Mouse (Mus musculus) limb, embryonic 10.5 days (tissue): ENCODE measurements around the gene Ccr4. TPM values are rescaled to one million over a fixed set of nuclear protein-coding genes. Genes with fewer than 3 reads are reported as not detected.
"Not testable (repeated sequence)": the region's sequence is repeated elsewhere in the genome, so short reads cannot be mapped to it uniquely, and the experiment has no call there.

Source experiments
- DNase-seq: peaks from one replicate; pipeline ENCODE4 v3.0.0-alpha.2; 2017; ENCODE audit warnings: low spot score
- H3K27ac ChIP-seq: fragments of 300-500 bp; sonication (generic); 2 replicates; pipeline ENCODE4 v1.5.1; 2016; ENCODE audit warnings: mild to moderate bottlenecking
- H3K27me3 ChIP-seq: fragments of 300-500 bp; sonication (generic); 2 replicates; pipeline ENCODE4 v1.6.1; 2016; ENCODE audit warnings: low read depth, mild to moderate bottlenecking; ENCODE audit not compliant: poor library complexity, severe bottlenecking
- H3K36me3 ChIP-seq: fragments of 300-500 bp; sonication (generic); 2 replicates; pipeline ENCODE4 v1.6.1; 2016; ENCODE audit warnings: mild to moderate bottlenecking, moderate library complexity
- H3K4me1 ChIP-seq: fragments of 300-500 bp; sonication (generic); 2 replicates; pipeline ENCODE4 v1.6.1; 2016
- H3K4me3 ChIP-seq: fragments of 300-500 bp; sonication (generic); 2 replicates; pipeline ENCODE4 v1.5.1; 2016; ENCODE audit warnings: mild to moderate bottlenecking, moderate library complexity
- H3K9me3 ChIP-seq: fragments of 300-500 bp; sonication (generic); replicated peaks from 2 replicates; pipeline ENCODE4 v1.6.1; 2016; ENCODE audit warnings: mild to moderate bottlenecking
- WGBS: fragments of 180-500 bp; shearing (Covaris S2); methylation state at CpG from one replicate; pipeline ENCODE4 v1.1.7; 2016; 5-methylcytosine and 5-hydroxymethylcytosine counted together
- polyA plus RNA-seq: library from polyadenylated mRNA; unstranded; fragments of >200 nt; fragmentation: Nextera tagmentation; extraction: Ambion mirVana; gene quantifications from 2 replicates; pipeline ENCODE4 v1.2.1, GENCODE M21; 2016

Gene Ccr4
- polyA plus RNA-seq, 1 experiment from 2014 or later: not detected

- Histone ChIP-seq H3K9me3 (no peaks in the 10 kb centered on the region), H3K27me3 (no peaks in the 10 kb centered on the region), H3K4me3 (no peak overlapping the region), H3K27ac (0 out of 2 replicates have a peak overlapping the region, but pooled peaks have one; percentile 26), H3K36me3 (no peaks in the 10 kb centered on the region), H3K4me1 (peaks cover 90% of the 10 kb centered on the region)
- DNase-seq: no peak
- 85% methylated on average over 9 of the region's 9 CpGs for WGBS
Observed at GRCm38 (mm10) chr9:114534747-114535517, 30.2 kb upstream of the Ccr4 start.

DNA sequence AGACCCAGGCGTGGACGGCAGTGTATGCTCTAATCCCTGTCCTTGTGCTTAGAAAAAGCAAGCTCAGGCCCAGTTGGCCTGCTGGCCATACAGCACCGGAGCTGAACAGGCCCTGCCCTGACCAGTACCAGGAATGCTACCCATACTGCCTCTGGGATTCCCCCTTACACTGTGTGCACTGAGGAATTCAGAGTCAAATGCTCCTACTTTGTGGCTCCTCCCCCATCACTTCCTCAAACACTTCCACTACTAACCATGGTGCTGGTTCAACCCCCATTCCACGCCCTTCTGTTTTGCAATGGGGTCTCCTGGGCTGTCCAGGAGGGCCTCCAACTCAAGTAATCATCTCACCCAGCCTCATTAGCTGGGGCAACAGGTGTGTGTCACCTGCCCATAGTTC is 29.1 kb upstream of the Ccr4 start:
- Histone ChIP-seq H3K9me3 (no peaks in the 10 kb centered on the region), H3K4me3 (no peak overlapping the region), H3K36me3 (no peaks in the 10 kb centered on the region), H3K4me1 (peaks cover 86% of the 10 kb centered on the region), H3K27me3 (no peaks in the 10 kb centered on the region), H3K27ac (no peak overlapping the region; the same call in 1 of the 2 replicates)
- no peak for DNase-seq
- 82% methylated on average over 4 of the region's 4 CpGs for WGBS

DNA sequence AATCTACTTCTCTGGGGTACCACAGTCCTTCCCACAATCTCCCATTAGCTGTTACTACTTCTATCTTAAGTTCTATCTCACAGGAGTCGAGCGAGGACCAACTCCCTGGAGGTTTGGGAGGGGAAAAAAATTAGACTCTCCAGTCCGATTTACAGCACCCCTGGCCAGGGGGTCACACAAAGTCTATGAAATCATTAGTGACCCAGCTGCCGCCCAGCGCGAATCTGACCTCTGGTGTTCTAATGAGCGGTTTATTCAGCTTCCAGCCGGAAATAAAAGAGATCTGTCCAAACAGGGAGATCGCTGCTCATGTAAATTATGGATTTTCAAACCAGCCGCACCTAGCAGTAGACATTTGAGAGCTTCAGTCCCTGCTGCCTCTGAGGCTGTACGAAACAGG is 26.6 kb upstream of the Ccr4 start:
- Histone ChIP-seq H3K4me1 (peaks cover 86% of the 10 kb centered on the region), H3K27ac (peak overlapping the region; percentile 70), H3K9me3 (no peaks in the 10 kb centered on the region)

DNA sequence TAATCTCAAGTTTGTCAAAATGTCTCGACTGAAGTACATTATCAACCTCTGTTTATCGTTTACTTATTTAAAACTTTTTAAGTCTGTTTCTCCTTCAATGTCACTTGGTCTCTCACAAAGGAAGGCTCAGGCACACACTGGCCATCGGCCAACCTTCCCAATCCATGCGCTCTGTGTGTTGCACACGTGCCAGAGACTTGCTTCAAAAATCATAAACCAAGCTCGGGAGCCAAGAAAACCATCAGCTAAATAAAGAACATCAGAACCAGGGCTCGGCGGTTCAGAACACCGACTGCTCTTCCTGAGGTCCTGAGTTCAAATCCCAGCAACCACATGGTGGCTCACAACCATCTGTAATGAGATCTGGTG is 23.9 kb upstream of the Ccr4 start:
- no peak for DNase-seq
- no peaks in the 10 kb centered on the region for H3K27me3 ChIP-seq
- peak overlapping the region; percentile 78 for H3K27ac ChIP-seq

More for the DNA sequence above, 26.6 kb upstream of the Ccr4 start:
- H3K27me3 ChIP-seq: no peaks in the 10 kb centered on the region
- WGBS: 19% methylated on average over 11 of the region's 11 CpGs
- no peaks in the 10 kb centered on the region for H3K36me3 ChIP-seq
- 0 out of 2 replicates have a peak overlapping the region, but pooled peaks have one; percentile 3 for H3K4me3 ChIP-seq
- DNase-seq: no peak

GRCm38 (mm10) chr9:114527992-114528679 is 23.4 kb upstream of the Ccr4 start:
- no peaks in the 10 kb centered on the region for H3K9me3 ChIP-seq
- H3K4me3 ChIP-seq: peak overlapping the region; percentile 35
- peak; percentile 87 for DNase-seq
- H3K36me3 ChIP-seq: peaks cover 21% of the 10 kb centered on the region
- WGBS: 11% methylated on average over 17 of the region's 17 CpGs
- H3K4me1 ChIP-seq: peaks cover 68% of the 10 kb centered on the region
- peak overlapping the region; percentile 78 for H3K27ac ChIP-seq
- H3K27me3 ChIP-seq: no peaks in the 10 kb centered on the region

More for the DNA sequence above, 23.9 kb upstream of the Ccr4 start:
- WGBS: 56% methylated on average over 9 of the region's 9 CpGs
- H3K4me1 ChIP-seq: peaks cover 71% of the 10 kb centered on the region
- peak overlapping the region; percentile 35; the same call in 1 of the 2 replicates for H3K4me3 ChIP-seq
- H3K36me3 ChIP-seq: peaks cover 16% of the 10 kb centered on the region
- no peaks in the 10 kb centered on the region for H3K9me3 ChIP-seq

GRCm38 (mm10) chr9:114527085-114527484 is 22.4 kb upstream of the Ccr4 start:
- Histone ChIP-seq H3K4me3 (peak overlapping the region; percentile 35), H3K9me3 (no peaks in the 10 kb centered on the region), H3K27ac (peak overlapping the region; percentile 78), H3K27me3 (no peaks in the 10 kb centered on the region), H3K36me3 (peaks cover 32% of the 10 kb centered on the region), H3K4me1 (peaks cover 58% of the 10 kb centered on the region)
- DNase-seq: peak; percentile 85
- WGBS: 1% methylated on average over 16 of the region's 16 CpGs

DNA sequence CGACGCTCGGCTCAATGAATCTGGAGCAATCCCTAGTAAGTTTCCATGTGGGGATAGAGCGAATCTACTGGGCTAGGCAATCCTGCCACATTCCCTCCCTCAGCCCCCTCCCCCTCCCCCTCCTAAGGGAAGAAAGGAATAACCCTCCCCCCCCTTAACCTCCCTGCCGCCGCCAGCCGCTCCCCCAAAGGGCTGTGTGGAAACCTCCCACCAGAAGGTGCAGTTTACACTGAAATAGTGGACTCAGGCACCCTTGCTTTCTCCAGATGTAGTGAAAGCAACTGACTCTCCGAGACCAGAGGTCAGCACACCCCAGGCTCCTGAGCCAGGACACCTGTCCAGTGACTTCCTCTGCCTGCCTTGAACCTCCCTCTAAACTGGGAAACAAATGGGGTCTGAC is 21.9 kb upstream of the Ccr4 start:
- H3K4me3 ChIP-seq: peak overlapping the region; percentile 35
- no peaks in the 10 kb centered on the region for H3K27me3 ChIP-seq
- H3K9me3 ChIP-seq: no peaks in the 10 kb centered on the region
- peaks cover 53% of the 10 kb centered on the region for H3K4me1 ChIP-seq
- peak; percentile 66 for DNase-seq
- peaks cover 36% of the 10 kb centered on the region for H3K36me3 ChIP-seq
- H3K27ac ChIP-seq: peak overlapping the region; percentile 78
- WGBS: 2% methylated on average over 8 of the region's 8 CpGs

- no peak for DNase-seq
- WGBS: 10% methylated on average over 8 of the region's 8 CpGs
- Histone ChIP-seq H3K9me3 (no peaks in the 10 kb centered on the region), H3K27ac (peak overlapping the region; percentile 78), H3K27me3 (no peaks in the 10 kb centered on the region), H3K4me3 (peak overlapping the region; percentile 35), H3K36me3 (peaks cover 36% of the 10 kb centered on the region), H3K4me1 (peaks cover 47% of the 10 kb centered on the region)
Observed at GRCm38 (mm10) chr9:114525891-114526290, 21.2 kb upstream of the Ccr4 start.

DNA sequence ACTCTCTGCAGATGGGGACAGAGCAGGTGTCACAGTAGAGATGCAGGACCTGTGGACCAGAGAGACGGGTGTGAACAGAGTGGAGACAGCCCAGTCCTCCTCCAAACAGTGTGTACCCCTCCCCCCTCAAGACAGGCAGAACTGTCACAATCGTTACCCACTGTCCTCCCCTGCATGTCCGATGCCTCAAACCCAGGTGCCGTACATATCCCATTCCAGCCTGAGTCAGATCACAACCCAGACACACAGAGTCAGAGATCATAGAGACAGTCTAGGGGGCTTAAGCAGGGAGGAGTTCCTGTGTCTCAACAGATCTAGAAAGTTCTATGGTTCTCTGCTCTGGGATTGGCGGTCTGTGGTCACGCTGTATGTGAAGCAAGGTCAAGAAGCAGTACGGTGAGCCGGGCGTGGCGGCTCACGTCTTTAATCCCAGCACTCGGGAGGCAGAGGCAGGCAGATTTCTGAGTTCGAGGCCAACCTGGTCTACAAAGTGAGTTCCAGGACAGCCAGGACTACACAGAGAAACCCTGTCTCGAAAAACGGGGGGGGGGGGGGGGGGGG is 20.4 kb upstream of the Ccr4 start:
- H3K27ac ChIP-seq: peak overlapping the region; percentile 14; the same call in 1 of the 2 replicates
- H3K4me1 ChIP-seq: peaks cover 39% of the 10 kb centered on the region
- 93% methylated on average over 13 of the region's 15 CpGs for WGBS
- H3K9me3 ChIP-seq: no peaks in the 10 kb centered on the region
- H3K4me3 ChIP-seq: no peak overlapping the region
- DNase-seq: no peak
- H3K36me3 ChIP-seq: peaks cover 36% of the 10 kb centered on the region
- no peaks in the 10 kb centered on the region for H3K27me3 ChIP-seq

DNA sequence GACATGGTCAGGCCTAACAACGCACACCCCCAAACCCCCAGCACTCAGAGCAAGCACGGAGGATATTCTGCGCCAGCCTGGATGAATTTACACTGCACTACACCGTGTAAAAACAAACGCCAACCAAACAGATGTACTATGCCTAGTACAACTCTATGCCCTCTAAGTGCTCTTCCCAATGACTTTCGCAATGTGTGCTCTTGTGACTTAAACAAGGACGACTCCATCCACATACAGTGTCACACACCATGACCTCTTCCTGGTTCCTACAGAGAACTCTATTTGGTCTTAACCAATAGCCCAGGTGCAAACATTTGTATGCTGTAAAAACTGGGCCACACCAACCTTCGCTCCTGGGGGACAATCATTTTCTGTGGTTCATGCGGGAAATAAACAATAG is 17.8 kb upstream of the Ccr4 start:
- Histone ChIP-seq H3K9me3 (no peaks in the 10 kb centered on the region), H3K4me1 (peaks cover 21% of the 10 kb centered on the region), H3K27me3 (no peaks in the 10 kb centered on the region), H3K4me3 (no peak overlapping the region), H3K27ac (no peak overlapping the region), H3K36me3 (peaks cover 52% of the 10 kb centered on the region)
- 94% methylated on average over 9 of the region's 9 CpGs for WGBS
- no peak for DNase-seq

DNA sequence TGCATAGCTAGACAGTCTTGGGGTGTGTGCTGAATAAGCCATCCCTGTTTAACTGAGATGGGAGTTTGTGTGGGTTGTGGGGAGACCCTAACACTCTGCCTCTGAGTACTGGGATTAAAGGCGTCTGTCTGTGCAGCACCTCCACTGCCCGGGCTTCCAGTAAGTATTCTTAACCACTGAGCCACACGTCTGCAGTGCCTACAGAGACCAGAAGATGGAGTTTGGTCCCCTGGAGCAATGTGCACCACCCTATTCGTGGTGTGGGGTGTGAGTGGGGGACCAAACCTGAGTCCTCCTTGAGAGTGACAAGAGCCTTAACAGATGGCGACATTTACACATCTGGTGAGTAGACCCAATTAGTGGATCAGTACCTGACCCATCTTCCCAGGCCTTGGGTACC is 17.3 kb upstream of the Ccr4 start:
- H3K36me3 ChIP-seq: peaks cover 57% of the 10 kb centered on the region
- H3K4me3 ChIP-seq: no peak overlapping the region
- H3K9me3 ChIP-seq: no peaks in the 10 kb centered on the region
- DNase-seq: no peak
- H3K27me3 ChIP-seq: no peaks in the 10 kb centered on the region
- H3K4me1 ChIP-seq: peaks cover 16% of the 10 kb centered on the region
- no peak overlapping the region for H3K27ac ChIP-seq
- 63% methylated on average over 5 of the region's 5 CpGs for WGBS

GRCm38 (mm10) chr9:114520529-114520928 is 15.8 kb upstream of the Ccr4 start:
- not testable (repeated sequence) for H3K27me3 ChIP-seq, H3K9me3 ChIP-seq, H3K4me3 ChIP-seq, DNase-seq, H3K4me1 ChIP-seq, H3K27ac ChIP-seq
- H3K36me3 ChIP-seq: peaks cover 72% of the 10 kb centered on the region
- WGBS: 81% methylated on average over 4 of the region's 4 CpGs
